Mouse (Mus musculus) limb, embryonic 14.5 days (tissue): ENCODE measurements around the gene Gxylt2. TPM values are rescaled to one million over a fixed set of nuclear protein-coding genes. Genes with fewer than 3 reads are reported as not detected.
A peak's percentile ranks its signal among the peaks of the same experiment; 100 is the strongest.

Source experiments
- ATAC-seq: fragments of 200-750 bp; cut with Nextera tagmentation; 2 replicates; pipeline ENCODE4 v1.8.0; 2017; ENCODE audit warnings: low read depth, moderate number of reproducible peaks, moderate TSS enrichment; ENCODE audit not compliant: low FRiP score
- DNase-seq: peaks from one replicate; pipeline ENCODE4 v3.0.0-alpha.2; 2015; ENCODE audit warnings: low spot score
- H3K27ac ChIP-seq: fragments of 300-500 bp; sonication (generic); replicated peaks from 2 replicates; pipeline ENCODE4 v1.5.1; 2014; ENCODE audit warnings: low read depth, mild to moderate bottlenecking, low read length, moderate library complexity, mixed read lengths
- H3K27me3 ChIP-seq: fragments of 300-500 bp; sonication (generic); 2 replicates; pipeline ENCODE4 v1.6.1; 2014; ENCODE audit warnings: low read length, mixed read lengths; ENCODE audit not compliant: control insufficient read depth, insufficient read depth
- H3K36me3 ChIP-seq: fragments of 300-500 bp; sonication (generic); 2 replicates; pipeline ENCODE4 v1.6.1; 2014; ENCODE audit warnings: mild to moderate bottlenecking, low read length, moderate library complexity, mixed read lengths; ENCODE audit not compliant: control insufficient read depth, insufficient read depth
- H3K4me1 ChIP-seq: fragments of 300-500 bp; sonication (generic); 2 replicates; pipeline ENCODE4 v1.6.1; 2014; ENCODE audit warnings: antibody characterized with exemption, low read length, mixed read lengths; ENCODE audit not compliant: control insufficient read depth, insufficient read depth
- H3K4me2 ChIP-seq: fragments of 300-500 bp; sonication (generic); replicated peaks from 2 replicates; pipeline ENCODE4 v1.6.1; 2014; ENCODE audit warnings: low read depth, mild to moderate bottlenecking, low read length, moderate library complexity; ENCODE audit not compliant: severe bottlenecking
- H3K4me3 ChIP-seq: fragments of 300-500 bp; sonication (generic); replicated peaks from 2 replicates; pipeline ENCODE4 v1.5.1; 2014; ENCODE audit warnings: low read length
- H3K9ac ChIP-seq: fragments of 300-500 bp; sonication (generic); 2 replicates; pipeline ENCODE4 v1.6.1; 2014; ENCODE audit warnings: mild to moderate bottlenecking, low read depth, low read length, moderate library complexity; ENCODE audit not compliant: severe bottlenecking
- H3K9me3 ChIP-seq: fragments of 300-500 bp; sonication (generic); 2 replicates; pipeline ENCODE4 v1.6.1; 2016; ENCODE audit warnings: low read length; ENCODE audit not compliant: control insufficient read depth
- POLR2A ChIP-seq: fragments of 200-500 bp; IDR thresholded peaks from 2 replicates; pipeline ENCODE4 v1.8.0; 2012; ENCODE audit warnings: inconsistent platforms, mild to moderate bottlenecking, moderate library complexity, borderline replicate concordance; ENCODE audit not compliant: insufficient read depth, insufficient read length; ENCODE audit errors: extremely low read depth
- WGBS: fragments of 180-500 bp; shearing (Covaris S2); extraction: QIAGEN DNeasy Blood & Tissue Kit; methylation state at CpG from one replicate; pipeline ENCODE4 v1.1.7; 2014; 5-methylcytosine and 5-hydroxymethylcytosine counted together
- polyA plus RNA-seq, 2 experiments: library from polyadenylated mRNA; depleted of rRNA in 1 of 2; stranded (reverse) in 1 of 2; unstranded in 1 of 2; fragments of >200 nt; fragmentation: Nextera tagmentation in 1 of 2; extraction: Ambion mirVana in 1 of 2; gene quantifications; 2 replicates each; pipeline versions ENCODE4 v1.2.1 to v1.2.3; 2012 to 2014

The Gxylt2 gene
- polyA plus RNA-seq, 2 experiments = 27.1 to 27.6 TPM

GRCm38 (mm10) chr6:100795797-100796196 lies 91.3 kb downstream of the Gxylt2 start:
- no peak for ATAC-seq

GRCm38 (mm10) chr6:100799290-100799689 lies 94.8 kb downstream of the Gxylt2 start:
- WGBS = 74% methylated on average over 6 of the region's 6 CpGs
- Histone ChIP-seq H3K4me2 (no peak overlapping the region), H3K4me1 (peaks cover 11% of the 10 kb centered on the region; the same call in 1 of the 2 replicates), H3K9me3 (no peaks in the 10 kb centered on the region), H3K4me3 (no peak overlapping the region), H3K9ac (no peak overlapping the region), H3K27ac (no peak overlapping the region), H3K27me3 (no peaks in the 10 kb centered on the region), H3K36me3 (peaks cover 19% of the 10 kb centered on the region; the same call in 1 of the 2 replicates)
- ATAC-seq = peak; percentile 25; the same call in 1 of the 2 replicates
- no peak for TF ChIP-seq POLR2A
- peak; percentile 30 for DNase-seq

More at GRCm38 (mm10) chr6:100795797-100796196, 91.3 kb downstream of the Gxylt2 start:
- H3K9ac ChIP-seq = no peak overlapping the region
- no peak overlapping the region for H3K4me3 ChIP-seq
- H3K4me1 ChIP-seq = peaks cover 5% of the 10 kb centered on the region; the same call in 1 of the 2 replicates
- H3K27me3 ChIP-seq = no peaks in the 10 kb centered on the region
- peak; percentile 32 for DNase-seq
- H3K36me3 ChIP-seq = peaks cover 25% of the 10 kb centered on the region; the same call in 1 of the 2 replicates
- no peak for TF ChIP-seq POLR2A
- no peak overlapping the region for H3K27ac ChIP-seq
- no peak overlapping the region for H3K4me2 ChIP-seq
- WGBS = 26% methylated on average over 6 of the region's 6 CpGs
- H3K9me3 ChIP-seq = no peaks in the 10 kb centered on the region

- peaks cover 19% of the 10 kb centered on the region; the same call in 1 of the 2 replicates for H3K36me3 ChIP-seq
- DNase-seq (no peak), ATAC-seq (no peak)
- 96% methylated on average over 4 of the region's 4 CpGs for WGBS
- no peak overlapping the region for H3K4me2 ChIP-seq
- no peaks in the 10 kb centered on the region for H3K9me3 ChIP-seq
- no peaks in the 10 kb centered on the region for H3K27me3 ChIP-seq
- H3K27ac ChIP-seq = no peak overlapping the region
- no peak overlapping the region for H3K4me3 ChIP-seq
- no peak for TF ChIP-seq POLR2A
- H3K9ac ChIP-seq = no peak overlapping the region
- H3K4me1 ChIP-seq = peaks cover 11% of the 10 kb centered on the region; the same call in 1 of the 2 replicates
These were observed 95.2 kb downstream of the Gxylt2 start for GRCm38 (mm10) chr6:100799766-100800165.

- H3K4me3 ChIP-seq = no peak overlapping the region
- H3K4me1 ChIP-seq = peaks cover 11% of the 10 kb centered on the region; the same call in 1 of the 2 replicates
- H3K4me2 ChIP-seq = no peak overlapping the region
- no peak for TF ChIP-seq POLR2A
- DNase-seq = no peak
- WGBS = 71% methylated on average over 10 of the region's 10 CpGs
- H3K36me3 ChIP-seq = peaks cover 19% of the 10 kb centered on the region; the same call in 1 of the 2 replicates
- no peak overlapping the region for H3K27ac ChIP-seq
- no peak for ATAC-seq
- H3K9ac ChIP-seq = no peak overlapping the region
- no peaks in the 10 kb centered on the region for H3K9me3 ChIP-seq
- no peaks in the 10 kb centered on the region for H3K27me3 ChIP-seq
These were observed 96.0 kb downstream of the Gxylt2 start for GRCm38 (mm10) chr6:100800497-100800955.

GRCm38 (mm10) chr6:100802381-100803083 lies 98.0 kb downstream of the Gxylt2 start:
- no peak for TF ChIP-seq POLR2A

More at GRCm38 (mm10) chr6:100802381-100803083, 98.0 kb downstream of the Gxylt2 start:
- WGBS = 44% methylated on average over 13 of the region's 13 CpGs
- no peak overlapping the region for H3K27ac ChIP-seq
- no peaks in the 10 kb centered on the region for H3K27me3 ChIP-seq
- no peak overlapping the region for H3K9ac ChIP-seq
- peaks cover 21% of the 10 kb centered on the region; the same call in 1 of the 2 replicates for H3K36me3 ChIP-seq
- H3K4me2 ChIP-seq = no peak overlapping the region
- ATAC-seq (no peak), DNase-seq (peak; percentile 34)
- no peak overlapping the region for H3K4me3 ChIP-seq
- no peaks in the 10 kb centered on the region for H3K9me3 ChIP-seq
- H3K4me1 ChIP-seq = peaks cover 11% of the 10 kb centered on the region; the same call in 1 of the 2 replicates
